Mouse (Mus musculus) ovary, postnatal 10 days (tissue): ENCODE data around the gene Abcc9.
"Not testable (repeated sequence)": the region's sequence is repeated elsewhere in the genome, so short reads cannot be mapped to it uniquely, and the experiment has no call there.

Experiments
- DNase-seq: peaks from one replicate; pipeline ENCODE4 v3.0.0; 2022; ENCODE audit warnings: low spot score

The Abcc9 gene

DNA sequence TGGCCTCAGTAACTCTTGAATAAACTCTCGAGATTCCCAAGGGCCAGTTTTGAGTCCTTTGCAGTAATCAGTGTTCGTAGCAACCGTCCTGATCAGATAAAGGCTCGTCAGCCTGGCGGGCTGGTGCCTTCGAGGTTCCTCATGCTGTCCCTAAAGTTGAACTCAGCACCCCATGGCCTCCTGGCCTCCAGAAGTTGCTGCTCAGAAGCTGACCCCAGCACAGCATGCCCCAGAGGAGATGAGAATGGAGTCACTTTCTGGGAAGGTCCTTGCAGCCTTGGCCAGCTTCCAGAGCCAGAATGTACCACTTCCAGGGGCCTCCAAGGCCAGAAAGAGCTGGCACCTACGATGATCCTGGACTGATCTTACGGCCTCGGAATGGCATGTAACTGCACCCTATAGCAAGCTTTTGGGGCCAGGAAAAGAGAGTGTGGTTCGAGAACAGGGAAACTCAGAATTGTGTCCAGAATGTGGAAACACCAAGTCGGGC, 1.4 kb upstream of the Abcc9 start:
- DNase-seq = no peak

- DNase-seq = no peak
Measured at GRCm38 (mm10) chr6:142701161-142701560, 954 bp downstream of the Abcc9 start.

- no peak for DNase-seq
Measured at GRCm38 (mm10) chr6:142700753-142701152, 1.4 kb downstream of the Abcc9 start.

DNA sequence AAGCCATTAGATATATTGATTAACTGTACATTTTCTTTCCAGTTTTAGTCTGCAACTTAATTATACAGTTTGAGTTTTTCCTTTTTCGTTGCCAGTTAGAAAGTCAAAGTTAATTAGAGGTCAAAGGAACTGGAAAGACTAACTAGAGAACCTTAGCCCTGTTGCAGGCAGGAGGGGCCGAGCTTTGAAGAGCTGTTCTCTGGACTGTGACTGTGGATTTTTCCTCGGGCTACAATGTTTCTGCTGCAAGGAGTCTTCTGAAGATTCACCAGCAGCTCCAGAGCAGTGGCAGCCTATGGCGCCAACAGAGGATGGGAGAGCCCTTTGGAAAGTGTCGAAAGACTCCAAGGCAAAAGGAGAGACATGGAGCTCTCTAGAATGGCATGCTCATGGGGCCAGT, 10.0 kb downstream of the Abcc9 start:
- DNase-seq = no peak

DNA sequence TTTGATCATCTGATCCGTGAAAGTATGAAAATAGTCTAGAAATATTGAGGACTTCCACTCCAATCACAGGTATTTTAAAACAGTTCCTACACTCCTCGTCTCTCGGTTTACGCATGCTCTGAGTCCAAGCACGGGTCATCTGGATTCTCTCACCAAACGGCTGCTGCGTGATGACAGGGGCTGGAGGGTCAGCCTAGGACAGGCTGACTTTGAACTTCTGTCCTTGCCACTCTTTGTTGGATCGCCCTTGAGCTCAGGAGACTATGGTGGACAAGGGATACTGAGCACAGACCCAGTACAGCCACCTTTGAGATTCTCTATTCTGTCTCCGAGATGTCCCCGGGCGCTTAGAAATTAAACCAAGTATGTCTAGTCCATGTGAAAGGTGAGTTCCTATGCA, 12.4 kb downstream of the Abcc9 start:
- DNase-seq = no peak

DNA sequence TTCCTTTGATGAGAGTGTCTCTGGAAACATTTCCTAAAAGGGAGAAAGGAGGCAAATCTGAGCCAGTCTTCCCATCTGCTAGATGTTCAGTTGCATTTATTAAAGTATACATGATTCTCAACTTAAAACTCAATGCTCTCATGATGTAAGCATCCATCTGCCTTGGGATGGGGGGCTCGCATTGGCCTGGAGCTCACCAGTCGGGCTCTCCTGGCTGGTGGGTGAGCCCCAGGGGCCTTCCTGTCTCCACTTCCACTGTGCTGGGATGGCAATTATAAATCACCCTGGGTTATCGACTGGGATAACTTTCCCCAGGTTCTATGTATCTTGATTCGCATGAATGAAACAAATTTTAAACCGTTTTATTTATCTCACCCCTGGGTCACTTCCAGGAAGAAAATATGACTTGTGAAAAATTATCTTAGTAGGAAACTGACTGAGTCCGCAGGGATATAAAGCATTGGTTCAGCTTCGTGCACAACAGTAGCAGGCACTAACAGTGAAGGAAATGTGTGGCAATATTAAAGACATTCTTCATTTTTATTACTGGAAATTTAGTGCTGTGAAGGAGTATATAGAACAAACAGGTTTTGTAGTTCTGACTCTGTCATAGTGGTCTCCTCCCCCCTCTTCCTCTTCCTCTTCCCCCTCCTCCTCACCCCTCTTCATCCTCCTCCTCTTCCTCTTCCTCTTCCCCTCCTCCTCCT, 19.0 kb downstream of the Abcc9 start:
- no peak for DNase-seq

GRCm38 (mm10) chr6:142670021-142670420, 32.1 kb downstream of the Abcc9 start:
- no peak for DNase-seq

DNA sequence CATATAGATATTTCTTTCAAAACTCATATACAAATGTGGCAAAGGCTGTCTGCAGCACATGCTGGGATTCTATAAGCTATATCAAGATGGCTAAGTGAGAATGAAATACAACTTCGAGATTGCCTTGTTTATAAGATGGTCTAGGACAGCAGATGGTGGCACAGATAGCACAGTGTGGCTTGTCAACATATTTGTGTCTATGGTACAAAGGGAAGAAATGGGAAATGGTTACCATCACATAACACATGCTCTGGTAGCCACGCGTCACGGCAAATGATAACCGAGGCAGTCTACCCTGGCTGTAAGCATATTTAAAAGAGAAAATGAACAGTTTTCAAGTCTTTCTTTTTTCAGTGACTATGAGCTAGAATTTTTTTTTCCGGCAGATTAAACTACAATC, 32.8 kb downstream of the Abcc9 start:
- DNase-seq = no peak

DNA sequence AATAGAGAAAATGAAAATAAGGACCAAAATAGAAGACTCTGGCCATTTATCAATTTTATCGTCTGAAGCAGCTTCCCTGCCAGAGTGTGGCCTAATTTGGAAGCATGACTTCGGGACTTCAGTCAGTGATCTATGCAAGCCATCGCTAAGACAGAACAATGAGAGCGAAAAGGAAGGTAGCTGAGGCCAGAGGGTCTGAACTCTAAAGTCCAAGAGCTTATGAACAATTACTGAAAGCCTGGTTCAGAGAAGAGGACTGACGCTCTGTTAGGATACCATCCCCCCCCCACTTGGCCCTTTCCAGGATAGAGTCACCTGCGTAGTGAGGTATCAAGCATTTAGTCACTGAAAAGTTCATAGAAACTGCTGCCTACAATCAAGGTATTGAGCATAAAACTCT, 33.3 kb downstream of the Abcc9 start:
- DNase-seq = no peak

DNA sequence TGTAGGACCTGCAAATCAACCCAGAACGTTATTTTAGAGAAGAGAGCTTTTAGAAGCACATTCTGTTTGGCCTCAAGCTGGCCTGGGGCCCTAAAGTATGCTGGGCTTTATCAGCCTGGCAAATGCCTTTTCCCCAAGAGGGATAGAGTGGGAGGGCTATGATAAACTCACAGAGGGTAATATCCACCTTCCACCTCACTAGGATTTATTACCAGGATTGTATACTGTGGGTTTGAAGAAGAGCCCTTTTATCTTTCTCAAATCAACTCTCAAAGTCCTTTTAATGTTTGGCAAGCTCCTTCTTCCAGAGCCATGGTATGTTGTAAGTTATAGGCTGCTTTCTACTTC, 33.7 kb downstream of the Abcc9 start:
- no peak for DNase-seq

GRCm38 (mm10) chr6:142667701-142668418, 34.3 kb downstream of the Abcc9 start:
- DNase-seq = no peak

DNA sequence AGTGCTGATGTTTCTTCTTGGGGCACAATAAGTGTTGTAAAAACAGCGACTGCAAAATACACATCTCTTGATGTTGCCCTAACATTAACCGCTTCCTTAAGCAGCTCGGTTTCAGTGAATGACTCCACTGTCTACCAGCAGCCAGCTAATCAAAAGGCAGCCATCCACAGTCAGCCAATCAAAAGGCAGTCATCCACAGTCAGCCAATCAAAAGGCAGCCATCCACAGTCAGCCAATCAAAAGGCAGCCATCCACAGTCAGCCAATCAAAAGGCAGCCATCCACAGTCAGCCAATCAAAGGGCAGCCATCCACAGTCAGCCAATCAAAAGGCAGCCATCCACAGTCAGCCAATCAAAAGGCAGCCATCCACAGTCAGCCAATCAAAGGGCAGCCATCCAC, 40.1 kb downstream of the Abcc9 start:
- DNase-seq = not testable (repeated sequence)

GRCm38 (mm10) chr6:142659038-142659437, 43.1 kb downstream of the Abcc9 start:
- no peak for DNase-seq

GRCm38 (mm10) chr6:142654561-142654960, 47.6 kb downstream of the Abcc9 start:
- DNase-seq = no peak

GRCm38 (mm10) chr6:142652175-142652574, 49.9 kb downstream of the Abcc9 start:
- DNase-seq = no peak

- no peak for DNase-seq
Measured at GRCm38 (mm10) chr6:142649331-142649730, 52.8 kb downstream of the Abcc9 start.

DNA sequence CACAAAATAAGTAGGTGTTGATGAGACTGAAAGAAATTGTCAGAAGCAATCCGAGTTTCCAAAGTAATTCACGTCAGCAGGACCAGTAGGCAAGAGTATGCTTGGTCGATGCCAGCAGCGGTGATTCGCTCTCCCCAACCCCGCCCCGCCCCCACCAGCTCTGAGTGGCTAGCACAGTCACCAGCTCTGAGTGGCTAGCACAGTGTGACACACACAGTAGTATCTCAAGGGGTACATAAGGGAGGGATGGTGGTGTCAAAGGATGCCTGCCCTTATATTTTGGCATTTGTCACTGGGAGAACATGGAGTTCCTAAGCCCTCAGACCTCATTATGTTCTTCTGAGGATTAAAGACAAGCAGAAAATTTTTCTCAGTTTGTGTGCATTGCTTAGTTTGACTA, 56.6 kb downstream of the Abcc9 start:
- no peak for DNase-seq

- no peak for DNase-seq
Measured at GRCm38 (mm10) chr6:142639301-142639700, 62.8 kb downstream of the Abcc9 start.

GRCm38 (mm10) chr6:142635654-142636053, 66.5 kb downstream of the Abcc9 start:
- no peak for DNase-seq

GRCm38 (mm10) chr6:142635185-142635583, 66.9 kb downstream of the Abcc9 start:
- DNase-seq = no peak

DNA sequence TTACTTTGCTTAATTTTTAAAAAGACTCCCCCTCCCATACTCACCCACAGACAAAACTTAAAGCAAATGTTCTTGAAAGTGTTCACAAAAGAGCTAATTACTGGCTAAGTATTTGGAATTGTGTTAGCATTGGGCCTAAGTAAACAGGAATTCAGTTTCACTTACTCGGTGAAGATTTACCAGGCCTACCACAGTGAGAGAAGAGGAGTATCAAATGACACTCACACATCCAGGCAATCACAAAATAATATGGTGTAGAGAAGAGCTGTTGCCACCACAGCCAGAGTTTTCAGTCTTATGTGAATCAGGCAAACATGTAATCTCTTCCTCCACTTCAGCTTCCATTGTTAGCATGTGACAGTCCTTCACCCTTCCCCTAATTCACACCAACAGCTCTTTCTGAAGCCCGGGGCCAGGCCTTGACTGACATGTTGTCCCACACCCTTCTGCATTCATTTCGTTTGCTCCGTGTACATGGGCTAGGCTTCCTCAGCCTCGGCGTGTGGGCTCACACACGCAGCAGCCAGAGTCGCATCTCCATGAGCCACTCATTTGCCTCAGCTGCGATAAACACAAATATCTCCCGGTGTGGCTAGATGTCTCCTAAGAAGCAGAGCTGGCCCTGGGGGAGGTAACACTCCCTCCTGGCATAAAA, 67.5 kb downstream of the Abcc9 start:
- no peak for DNase-seq

DNA sequence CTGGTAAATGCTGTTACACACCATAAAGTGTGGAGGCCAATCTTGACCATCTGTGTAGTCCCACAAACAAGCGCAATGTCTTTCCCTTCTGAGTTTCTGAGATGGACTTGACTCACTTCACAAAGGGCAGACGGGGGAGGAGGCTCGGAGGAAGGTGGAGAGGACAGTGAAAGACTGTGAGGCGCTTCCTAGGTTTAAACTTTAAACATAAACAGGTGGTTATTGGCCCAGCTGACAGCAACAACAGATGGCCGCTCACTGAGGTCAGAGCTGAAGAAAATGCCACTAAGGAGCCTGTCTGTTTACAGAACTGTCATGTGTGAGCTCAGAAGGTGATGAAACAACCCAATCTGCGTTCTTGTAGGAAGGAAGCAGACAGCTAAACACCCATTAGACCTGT, 78.8 kb downstream of the Abcc9 start:
- no peak for DNase-seq

DNA sequence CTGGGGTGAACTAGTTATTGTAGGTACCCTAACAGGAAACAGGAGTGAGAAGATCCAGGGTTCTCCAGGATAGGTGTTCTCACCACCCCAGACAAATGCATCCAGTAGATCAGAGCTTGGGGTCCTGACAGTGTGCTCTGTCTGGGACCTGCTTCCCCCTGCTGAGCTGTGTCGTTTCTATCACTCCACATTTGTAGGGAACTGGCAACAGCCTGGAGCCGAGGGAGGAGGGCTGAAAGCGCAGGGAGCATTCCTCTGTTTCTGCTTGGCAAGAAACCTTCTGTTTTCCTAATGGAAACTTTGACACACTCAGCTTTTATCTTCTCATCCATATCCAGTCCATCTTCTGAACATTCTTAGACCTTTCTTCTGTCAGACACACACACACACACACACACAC, 85.5 kb downstream of the Abcc9 start:
- DNase-seq = no peak
